Mouse (Mus musculus) MN1 (cell line): ENCODE measurements around the gene Pltp.

Experiments used
- DNase-seq: peaks from one replicate; pipeline ENCODE4 v3.0.0-alpha.2; 2016; ENCODE audit warnings: low spot score

Gene Pltp

GRCm38 (mm10) chr2:164845782-164846181 lies 11.7 kb downstream of the Pltp start:
- DNase-seq, result no peak

GRCm38 (mm10) chr2:164835164-164835563 lies 22.3 kb downstream of the Pltp start:
- DNase-seq, result no peak

GRCm38 (mm10) chr2:164834531-164834930 lies 23.0 kb downstream of the Pltp start:
- peak; percentile 57 for DNase-seq

- peak; percentile 95 for DNase-seq
Measured at GRCm38 (mm10) chr2:164833314-164833959, 24.1 kb downstream of the Pltp start, which contains the start of gene Neurl2. Neurl2 (minus strand) TSS chr2:164833456.

- DNase-seq, result peak; percentile 88
Measured at GRCm38 (mm10) chr2:164832748-164833301, 24.7 kb downstream of the Pltp start, which contains the start of gene Ctsa. Ctsa (plus strand) TSS chr2:164832873.

GRCm38 (mm10) chr2:164832032-164832747 lies 25.3 kb downstream of the Pltp start:
- DNase-seq, result no peak

- no peak for DNase-seq
Measured at GRCm38 (mm10) chr2:164831029-164831428, 26.5 kb downstream of the Pltp start.

GRCm38 (mm10) chr2:164829090-164829489 lies 28.4 kb downstream of the Pltp start:
- DNase-seq, result no peak

GRCm38 (mm10) chr2:164828437-164828836 lies 29.1 kb downstream of the Pltp start, which contains the start of gene Spata25:
Spata25 (minus strand) TSS chr2:164828537.
- no peak for DNase-seq

- DNase-seq, result no peak
Measured at GRCm38 (mm10) chr2:164827146-164827850, 30.2 kb downstream of the Pltp start.

- DNase-seq, result no peak
Measured at GRCm38 (mm10) chr2:164825521-164825920, 32.0 kb downstream of the Pltp start.

GRCm38 (mm10) chr2:164823969-164824368 lies 33.5 kb downstream of the Pltp start:
- no peak for DNase-seq

GRCm38 (mm10) chr2:164823181-164823585 lies 34.3 kb downstream of the Pltp start:
- peak; percentile 72 for DNase-seq

- peak; percentile 99 for DNase-seq
Measured at GRCm38 (mm10) chr2:164822636-164823165, 34.8 kb downstream of the Pltp start, which contains the start of gene Zswim1. Zswim1 (plus strand) TSS chr2:164822686.

- no peak for DNase-seq
Measured at GRCm38 (mm10) chr2:164821060-164821459, 36.5 kb downstream of the Pltp start.

- no peak for DNase-seq
Measured at GRCm38 (mm10) chr2:164817703-164818102, 39.8 kb downstream of the Pltp start.

GRCm38 (mm10) chr2:164817206-164817605 lies 40.3 kb downstream of the Pltp start:
- no peak for DNase-seq

GRCm38 (mm10) chr2:164815821-164816220 lies 41.7 kb downstream of the Pltp start:
- no peak for DNase-seq

- no peak for DNase-seq
Measured at GRCm38 (mm10) chr2:164815348-164815747, 42.2 kb downstream of the Pltp start.

GRCm38 (mm10) chr2:164813557-164813956 lies 44.0 kb downstream of the Pltp start:
- DNase-seq, result no peak

GRCm38 (mm10) chr2:164806614-164807013 lies 50.9 kb downstream of the Pltp start:
- DNase-seq, result no peak

GRCm38 (mm10) chr2:164805332-164805718 lies 52.2 kb downstream of the Pltp start:
- no peak for DNase-seq
